Mouse (Mus musculus) lung, postnatal 0 days (tissue): ENCODE measurements around the gene Kyat1.

Experiments
- CTCF ChIP-seq: IDR thresholded peaks from 2 replicates; pipeline ENCODE4 v1.5.1; 2016; ENCODE audit warnings: antibody characterized with exemption, mild to moderate bottlenecking
- EP300 ChIP-seq: IDR thresholded peaks from 2 replicates; pipeline ENCODE4 v1.6.1; 2016; ENCODE audit warnings: antibody characterized with exemption, mild to moderate bottlenecking, control low read depth

DNA sequence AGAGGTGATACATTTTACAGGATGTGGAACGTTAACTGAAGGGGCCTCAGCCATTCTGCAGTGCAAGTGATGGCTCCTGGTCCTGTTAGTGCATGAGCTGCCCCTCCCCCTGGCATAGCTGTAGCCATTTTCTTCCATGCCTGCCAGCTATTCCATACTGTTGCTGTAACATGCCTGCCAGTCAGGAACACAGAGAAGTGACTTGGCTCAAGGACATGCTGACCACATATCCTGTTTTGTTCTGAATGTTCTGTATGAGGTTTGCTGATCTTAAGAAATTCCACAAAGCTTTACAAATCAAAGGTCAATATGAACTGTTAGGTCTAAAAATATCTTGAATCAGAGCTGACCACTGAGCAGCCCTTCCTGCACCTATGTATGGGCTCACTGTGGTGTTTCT is 7.3 kb upstream of the Kyat1 start:
- TF ChIP-seq CTCF, result no peak
- TF ChIP-seq EP300, result peak; percentile 89
